Mouse (Mus musculus) neural tube, embryonic 14.5 days (tissue): Measurements from ENCODE around the gene Tyrobp. TPM values are rescaled to one million over a fixed set of nuclear protein-coding genes. Genes with fewer than 3 reads are reported as not detected.

Experiments used
- ATAC-seq: fragments of 200-750 bp; cut with Nextera tagmentation; 2 replicates; pipeline ENCODE4 v1.8.0; 2017; ENCODE audit warnings: low read depth, mild to moderate bottlenecking, moderate TSS enrichment, moderate library complexity
- H3K27ac ChIP-seq: fragments of 300-500 bp; sonication (generic); 2 replicates; pipeline ENCODE4 v1.5.1; 2014; ENCODE audit warnings: low read depth, mild to moderate bottlenecking, control low read depth, low read length, moderate library complexity, mixed read lengths
- H3K27me3 ChIP-seq: fragments of 300-500 bp; sonication (generic); 2 replicates; pipeline ENCODE4 v1.6.1; 2014; ENCODE audit warnings: low read length; ENCODE audit not compliant: control insufficient read depth, insufficient read depth
- H3K36me3 ChIP-seq: fragments of 300-500 bp; sonication (generic); 2 replicates; pipeline ENCODE4 v1.6.1; 2014; ENCODE audit warnings: low read length, mixed read lengths; ENCODE audit not compliant: control insufficient read depth, insufficient read depth
- H3K4me1 ChIP-seq: fragments of 300-500 bp; sonication (generic); 2 replicates; pipeline ENCODE4 v1.6.1; 2014; ENCODE audit warnings: low read length; ENCODE audit not compliant: control insufficient read depth, insufficient read depth
- H3K4me2 ChIP-seq: fragments of 300-500 bp; sonication (generic); 2 replicates; pipeline ENCODE4 v1.6.1; 2014; ENCODE audit warnings: mild to moderate bottlenecking, low read depth, low read length, control low read depth
- H3K4me3 ChIP-seq: fragments of 300-500 bp; sonication (generic); 2 replicates; pipeline ENCODE4 v1.5.1; 2014; ENCODE audit warnings: low read depth, low read length, control low read depth, mixed read lengths
- H3K9ac ChIP-seq: fragments of 300-500 bp; sonication (generic); replicated peaks from 2 replicates; pipeline ENCODE4 v1.6.1; 2014; ENCODE audit warnings: low read depth, mild to moderate bottlenecking, control low read depth, low read length, mixed read lengths
- H3K9me3 ChIP-seq: fragments of 300-500 bp; sonication (generic); 2 replicates; pipeline ENCODE4 v1.6.1; 2016; ENCODE audit warnings: low read length; ENCODE audit not compliant: control insufficient read depth
- WGBS: fragments of 180-500 bp; shearing (Covaris S2); extraction: QIAGEN DNeasy Blood & Tissue Kit; methylation state at CpG from one replicate; pipeline ENCODE4 v1.1.7; 2014; 5-methylcytosine and 5-hydroxymethylcytosine counted together
- polyA plus RNA-seq: library from polyadenylated mRNA; unstranded; fragments of >200 nt; fragmentation: Nextera tagmentation; extraction: Ambion mirVana; gene quantifications from 2 replicates; pipeline ENCODE4 v1.2.1, GENCODE M21; 2014

Gene Tyrobp
- polyA plus RNA-seq, 1 experiment from 2014 or later, result 23.3 TPM

DNA sequence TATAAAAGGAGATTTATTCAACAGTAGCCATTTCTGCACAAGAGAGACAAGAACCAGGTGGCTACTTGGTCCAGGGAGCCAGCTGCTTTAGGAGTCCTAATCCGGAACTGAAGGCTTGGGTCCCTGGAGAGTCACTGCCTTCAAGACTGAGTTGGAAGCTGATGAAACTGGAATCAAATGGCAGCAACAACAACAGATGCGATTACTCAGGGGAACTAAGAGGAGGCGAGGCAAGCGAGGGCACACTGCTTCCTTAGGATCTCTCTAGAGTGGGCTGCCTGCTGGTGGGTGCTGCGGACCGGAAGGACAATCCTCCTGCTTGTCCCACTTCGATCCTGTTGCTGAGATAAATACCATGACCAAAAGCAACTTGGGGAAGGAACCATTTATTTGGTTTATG is 13.9 kb upstream of the Tyrobp start:
- 48% methylated on average over 7 of the region's 7 CpGs for WGBS
- Histone ChIP-seq H3K9ac (no peak overlapping the region), H3K4me2 (no peak overlapping the region), H3K27ac (no peak overlapping the region), H3K36me3 (no peaks in the 10 kb centered on the region), H3K9me3 (no peaks in the 10 kb centered on the region), H3K4me1 (0 out of 2 replicates have a peak, but pooled peaks cover 3% of the 10 kb centered on the region), H3K27me3 (no peaks in the 10 kb centered on the region), H3K4me3 (no peak overlapping the region)
- ATAC-seq, result no peak

DNA sequence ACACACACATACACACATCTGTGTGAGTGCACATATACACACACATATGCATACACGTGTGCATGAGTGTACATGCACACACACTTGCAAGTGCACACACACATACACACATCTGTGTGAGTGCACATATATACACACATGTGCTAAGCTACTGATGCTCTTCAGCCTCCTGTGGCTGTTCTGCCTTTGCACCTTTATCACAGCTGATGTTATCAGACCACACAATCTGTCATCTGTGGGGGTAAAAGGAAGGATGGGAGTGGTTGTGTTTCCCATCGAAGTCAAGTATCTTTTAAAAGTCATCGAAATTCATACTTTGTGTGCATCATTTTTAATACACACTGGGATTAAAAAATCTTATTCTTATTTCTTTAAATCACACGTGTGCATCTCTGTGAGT is 11.2 kb upstream of the Tyrobp start:
- H3K4me2 ChIP-seq, result no peak overlapping the region
- H3K9ac ChIP-seq, result no peak overlapping the region
- H3K27ac ChIP-seq, result no peak overlapping the region
- H3K27me3 ChIP-seq, result no peaks in the 10 kb centered on the region
- H3K4me3 ChIP-seq, result no peak overlapping the region
- no peak for ATAC-seq
- no peaks in the 10 kb centered on the region for H3K36me3 ChIP-seq
- H3K4me1 ChIP-seq, result 0 out of 2 replicates have a peak, but pooled peaks cover 3% of the 10 kb centered on the region
- 76% methylated on average over 4 of the region's 4 CpGs for WGBS
- H3K9me3 ChIP-seq, result no peaks in the 10 kb centered on the region

DNA sequence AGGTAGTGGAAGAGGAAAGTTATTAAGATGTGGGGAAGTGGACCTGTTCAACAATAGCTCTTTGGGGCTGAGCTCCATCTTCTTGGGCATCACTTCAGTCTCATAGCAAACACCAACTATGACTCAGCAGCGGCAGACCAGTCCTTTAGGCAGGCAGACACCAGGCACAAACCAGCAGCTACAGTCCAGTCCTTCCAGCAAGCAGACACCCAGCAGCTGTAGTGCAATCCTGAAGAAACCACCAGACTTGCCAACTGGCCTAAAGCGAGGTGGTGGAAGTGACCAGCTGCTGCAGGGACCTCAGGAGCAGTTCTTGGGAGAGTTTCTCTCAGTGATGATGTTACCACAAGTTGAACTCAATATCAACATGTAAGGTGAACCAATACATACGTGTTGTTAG is 4.9 kb upstream of the Tyrobp start:
- no peak overlapping the region for H3K4me2 ChIP-seq
- no peaks in the 10 kb centered on the region for H3K36me3 ChIP-seq
- H3K4me1 ChIP-seq, result no peaks in the 10 kb centered on the region
- no peaks in the 10 kb centered on the region for H3K27me3 ChIP-seq
- ATAC-seq, result no peak
- H3K9ac ChIP-seq, result no peak overlapping the region
- 86% methylated on average over 3 of the region's 3 CpGs for WGBS
- no peaks in the 10 kb centered on the region for H3K9me3 ChIP-seq
- H3K4me3 ChIP-seq, result no peak overlapping the region
- no peak overlapping the region for H3K27ac ChIP-seq

DNA sequence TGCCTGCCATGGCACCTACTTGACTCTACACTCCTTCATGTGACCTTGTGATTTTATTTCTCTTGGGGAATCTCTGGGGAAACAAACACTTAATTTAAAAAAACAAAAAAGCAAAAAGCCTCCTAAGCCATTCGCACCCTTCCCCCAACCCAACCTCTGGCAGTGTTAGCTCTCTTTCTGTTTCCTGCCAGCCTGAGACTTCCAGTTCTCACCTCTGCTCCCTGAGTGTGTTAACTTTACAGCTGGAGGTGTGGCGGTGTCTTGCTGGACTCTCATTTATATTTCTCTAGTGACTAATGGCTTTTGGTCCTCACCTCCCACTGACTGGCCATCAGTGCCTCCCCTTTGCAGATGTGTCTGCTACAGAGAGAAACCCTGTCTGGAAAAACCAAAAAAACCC is 3.8 kb upstream of the Tyrobp start:
- H3K4me2 ChIP-seq, result no peak overlapping the region
- no peaks in the 10 kb centered on the region for H3K27me3 ChIP-seq
- no peaks in the 10 kb centered on the region for H3K9me3 ChIP-seq
- H3K4me3 ChIP-seq, result no peak overlapping the region
- no peak overlapping the region for H3K9ac ChIP-seq
- 67% methylated on average over 2 of the region's 2 CpGs for WGBS
- no peak for ATAC-seq
- H3K27ac ChIP-seq, result no peak overlapping the region
- no peaks in the 10 kb centered on the region for H3K4me1 ChIP-seq
- no peaks in the 10 kb centered on the region for H3K36me3 ChIP-seq

DNA sequence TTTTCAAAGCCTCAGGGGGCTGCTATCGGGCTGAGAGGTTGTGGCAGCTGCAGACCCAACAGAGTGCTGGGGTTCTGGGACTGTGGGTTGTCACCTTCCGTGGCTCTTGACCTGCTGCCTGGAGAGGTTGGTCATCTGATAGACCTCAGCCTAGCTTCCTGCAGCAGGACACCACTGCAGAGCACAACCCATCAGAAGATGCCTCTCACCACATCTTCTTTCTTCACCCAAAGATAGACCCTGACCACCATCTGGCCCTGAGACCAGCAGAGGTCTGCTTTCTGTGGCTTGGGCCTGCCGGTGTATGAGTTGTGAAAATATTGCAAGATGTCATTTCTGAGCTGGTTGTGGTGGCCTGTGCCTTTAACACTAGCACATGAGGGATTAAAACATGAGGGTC is 2.5 kb upstream of the Tyrobp start:
- H3K27me3 ChIP-seq, result no peaks in the 10 kb centered on the region
- H3K9ac ChIP-seq, result no peak overlapping the region
- H3K36me3 ChIP-seq, result no peaks in the 10 kb centered on the region
- no peaks in the 10 kb centered on the region for H3K9me3 ChIP-seq
- no peak overlapping the region for H3K27ac ChIP-seq
- no peak overlapping the region for H3K4me2 ChIP-seq
- WGBS, result 86% methylated on average over 3 of the region's 3 CpGs
- H3K4me3 ChIP-seq, result no peak overlapping the region
- no peak for ATAC-seq
- no peaks in the 10 kb centered on the region for H3K4me1 ChIP-seq

DNA sequence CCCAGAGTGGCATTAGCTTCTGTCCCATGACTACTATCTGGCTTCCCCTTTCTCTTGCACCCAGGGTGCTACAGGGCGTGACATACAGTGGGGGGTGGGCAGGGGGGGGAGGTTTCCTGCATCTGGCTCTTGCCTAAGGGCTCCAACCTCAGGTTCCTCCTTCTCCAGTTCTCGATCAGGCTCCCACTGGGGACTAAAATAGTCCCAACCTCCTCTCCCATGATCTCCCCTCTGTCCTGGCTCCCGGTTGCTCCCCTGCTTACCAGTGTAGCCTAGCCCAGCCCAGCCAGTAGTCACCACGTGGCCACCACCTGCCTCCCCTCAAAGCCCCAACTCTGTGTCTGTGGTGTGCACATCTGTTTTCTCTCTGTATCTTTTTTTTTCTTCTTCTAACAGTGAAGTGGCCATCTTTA is 819 bp upstream of the Tyrobp start:
- no peak overlapping the region for H3K4me3 ChIP-seq
- no peaks in the 10 kb centered on the region for H3K4me1 ChIP-seq
- H3K36me3 ChIP-seq, result no peaks in the 10 kb centered on the region
- H3K4me2 ChIP-seq, result no peak overlapping the region
- H3K9ac ChIP-seq, result no peak overlapping the region
- ATAC-seq, result no peak
- 58% methylated on average over 4 of the region's 4 CpGs for WGBS
- H3K27ac ChIP-seq, result no peak overlapping the region
- H3K9me3 ChIP-seq, result no peaks in the 10 kb centered on the region
- H3K27me3 ChIP-seq, result no peaks in the 10 kb centered on the region

DNA sequence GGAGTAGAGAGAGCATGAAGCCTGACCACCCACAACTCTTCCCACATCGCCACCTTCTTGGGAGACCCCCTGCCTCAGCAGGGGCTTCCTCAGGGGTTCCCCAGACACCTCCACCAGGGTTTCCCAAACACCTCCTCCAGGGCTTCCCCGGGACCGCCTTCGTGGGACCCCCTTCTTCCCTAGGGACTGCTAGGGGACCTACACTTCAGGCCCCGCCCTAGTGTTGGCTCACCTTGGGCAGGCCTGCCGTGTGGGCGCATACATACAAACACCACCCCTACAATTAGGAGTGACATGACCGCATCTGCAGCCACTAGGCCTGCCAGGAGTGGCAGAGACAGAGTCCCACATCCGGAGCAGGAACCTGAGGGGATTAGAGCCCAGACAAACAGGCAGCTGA is 4.3 kb downstream of the Tyrobp start:
- H3K27me3 ChIP-seq, result no peaks in the 10 kb centered on the region
- no peaks in the 10 kb centered on the region for H3K36me3 ChIP-seq
- 75% methylated on average over 9 of the region's 9 CpGs for WGBS
- ATAC-seq, result no peak
- no peak overlapping the region for H3K4me3 ChIP-seq
- H3K9me3 ChIP-seq, result no peaks in the 10 kb centered on the region
- no peak overlapping the region for H3K27ac ChIP-seq
- no peak overlapping the region for H3K4me2 ChIP-seq
- no peak overlapping the region for H3K9ac ChIP-seq
- no peaks in the 10 kb centered on the region for H3K4me1 ChIP-seq

DNA sequence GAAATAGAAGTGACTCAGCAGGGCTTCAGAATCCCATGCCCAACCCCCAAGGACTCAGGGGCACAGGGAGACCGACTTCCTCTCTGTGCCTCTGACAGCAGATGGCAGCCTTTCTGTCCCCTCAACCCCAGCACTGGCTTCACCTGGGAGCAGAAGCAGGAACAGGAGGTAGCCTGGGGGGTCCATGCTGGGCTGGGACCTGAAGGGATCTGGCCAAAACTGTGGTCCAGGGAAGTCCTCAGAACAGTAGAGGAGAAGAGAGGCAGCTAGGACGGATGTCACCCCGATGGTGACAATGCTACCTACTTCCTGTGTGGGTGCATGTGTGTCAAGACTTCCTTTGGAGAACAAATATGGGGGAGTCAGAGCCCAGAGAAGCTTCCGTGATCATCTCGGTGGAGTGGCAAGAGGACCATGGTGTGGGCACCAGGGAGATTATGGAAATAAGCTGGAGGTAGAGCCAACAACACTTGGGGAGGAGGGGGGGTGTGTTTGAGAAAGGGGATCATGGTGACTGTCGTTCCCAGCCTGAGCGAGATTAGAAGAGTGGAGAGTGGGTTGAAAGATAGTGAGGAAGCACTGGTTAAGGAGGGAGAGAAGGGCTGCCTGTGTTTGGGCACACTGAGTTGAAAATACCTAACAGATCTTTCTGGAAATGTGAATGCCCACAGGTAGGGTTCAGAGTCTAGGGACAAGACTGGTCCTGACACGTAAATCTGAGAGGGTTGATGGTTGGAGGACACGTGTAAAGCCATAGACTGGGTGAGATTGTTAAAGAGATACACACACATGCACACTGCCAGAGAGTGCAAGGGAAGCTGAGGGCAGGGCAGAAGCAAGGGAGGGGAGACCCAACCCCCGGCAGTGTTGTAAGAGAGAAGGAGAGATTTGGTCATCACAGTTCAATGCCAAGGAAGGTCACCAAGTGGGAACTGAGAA is 6.3 kb downstream of the Tyrobp start, which contains the start of gene Hcst:
TSS of gene Hcst (minus strand) at position 294 of the 939 bp plus-strand sequence.
- WGBS, result 77% methylated on average over 10 of the region's 10 CpGs
- no peak within 1 kb of the TSS for H3K9ac ChIP-seq
- no peaks in the 10 kb centered on the region for H3K36me3 ChIP-seq
- H3K4me2 ChIP-seq, result no peak within 1 kb of the TSS
- no peaks in the 10 kb centered on the region for H3K9me3 ChIP-seq
- ATAC-seq, result no peak
- 0 out of 2 replicates have a peak, but pooled peaks cover 3% of the 10 kb centered on the region for H3K4me1 ChIP-seq
- no peak within 1 kb of the TSS for H3K27ac ChIP-seq
- H3K27me3 ChIP-seq, result no peaks in the 10 kb centered on the region
- H3K4me3 ChIP-seq, result no peak within 1 kb of the TSS

DNA sequence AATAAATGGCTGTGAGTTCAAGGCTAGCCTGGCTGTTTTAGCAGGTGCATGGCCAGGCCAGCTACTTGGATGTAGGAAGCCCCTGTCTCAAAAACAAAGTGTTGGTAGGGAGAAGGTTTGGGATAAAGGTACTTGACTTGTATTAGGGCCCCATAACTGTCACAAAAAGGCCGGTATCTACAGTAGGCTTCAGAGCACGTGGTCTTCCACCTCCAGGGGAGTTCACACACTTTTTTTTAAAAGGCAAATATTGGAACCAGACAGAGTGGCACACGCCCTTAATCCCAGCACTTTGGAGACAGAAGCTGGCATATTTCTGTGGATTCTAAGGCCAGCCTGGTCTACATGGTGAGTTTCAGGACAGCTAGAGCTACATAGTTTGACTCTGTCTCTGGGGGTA is 7.1 kb downstream of the Tyrobp start:
- Histone ChIP-seq H3K9ac (no peak overlapping the region), H3K27ac (no peak overlapping the region), H3K4me1 (0 out of 2 replicates have a peak, but pooled peaks cover 3% of the 10 kb centered on the region), H3K4me3 (no peak overlapping the region), H3K4me2 (no peak overlapping the region), H3K9me3 (no peaks in the 10 kb centered on the region), H3K36me3 (no peaks in the 10 kb centered on the region), H3K27me3 (no peaks in the 10 kb centered on the region)
- no peak for ATAC-seq
- 84% methylated on average over 3 of the region's 3 CpGs for WGBS
